Mouse (Mus musculus): ENCODE results near the gene Rnase4. TPM values are rescaled to one million over a fixed set of nuclear protein-coding genes. Genes with fewer than 3 reads are reported as not detected.

Rnase4 gene
- polyA plus RNA-seq, 1 experiment from 2014 or later = 10.0 TPM

DNA sequence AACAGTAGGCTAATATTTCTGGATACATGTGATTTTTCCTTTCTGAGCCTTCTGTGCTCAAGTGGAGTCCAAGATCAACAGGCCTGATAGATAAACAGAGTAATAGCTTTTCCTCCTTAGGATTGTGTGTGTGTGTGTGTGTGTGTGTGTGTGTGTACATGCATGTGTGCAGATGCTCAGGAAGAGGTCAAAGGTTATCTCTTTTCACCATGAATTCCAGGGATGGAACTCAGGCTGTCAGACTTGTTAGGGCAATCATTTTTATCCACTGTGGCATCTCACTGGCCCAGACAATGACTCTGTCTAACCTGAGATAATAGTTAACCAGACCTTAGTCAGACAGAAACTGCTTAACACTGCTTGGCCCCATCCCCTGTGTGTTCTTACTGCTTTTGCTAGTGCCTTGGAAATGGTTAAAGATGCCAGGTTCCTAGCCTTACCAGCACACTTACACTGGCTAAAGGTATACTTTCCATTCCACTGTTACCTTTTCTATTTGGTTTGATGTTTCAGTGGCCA, 15.6 kb downstream of the Rnase4 start:
- no peak for ATAC-seq (replicated peaks)
- Histone ChIP-seq H3K27me3 (no peaks in the 10 kb centered on the region), H3K4me1 (no peaks in the 10 kb centered on the region), H3K27ac (replicated peaks) (no peak overlapping the region), H3K4me3 (no peak overlapping the region), H3K4me2 (replicated peaks) (no peak overlapping the region), H3K36me3 (no peaks in the 10 kb centered on the region), H3K9ac (replicated peaks) (no peak overlapping the region), H3K9me3 (no peaks in the 10 kb centered on the region)

DNA sequence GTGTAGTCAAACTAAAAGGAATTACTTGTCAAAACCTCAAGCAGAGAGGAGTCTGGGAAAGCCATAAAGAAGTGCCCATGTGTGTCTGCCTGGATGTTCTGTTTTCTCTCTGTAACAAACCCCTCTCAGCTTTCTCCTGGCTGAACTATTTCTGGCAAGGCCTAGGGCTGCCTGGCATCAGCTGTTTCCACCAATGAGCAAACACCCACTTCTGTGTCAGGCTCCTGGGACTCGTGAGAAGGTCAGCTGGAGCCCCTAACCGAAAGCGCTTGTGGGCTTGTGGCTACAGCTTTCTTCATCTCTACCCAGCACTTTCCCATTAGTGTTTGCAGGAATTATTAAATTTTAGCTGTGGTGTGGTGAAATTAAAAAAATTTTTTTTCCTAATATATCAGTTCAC, 21.1 kb downstream of the Rnase4 start:
- Histone ChIP-seq H3K9me3 (no peaks in the 10 kb centered on the region), H3K4me1 (no peaks in the 10 kb centered on the region), H3K4me2 (replicated peaks) (no peak overlapping the region), H3K27me3 (no peaks in the 10 kb centered on the region), H3K4me3 (no peak overlapping the region), H3K9ac (replicated peaks) (no peak overlapping the region), H3K36me3 (no peaks in the 10 kb centered on the region), H3K27ac (replicated peaks) (no peak overlapping the region)
- 86% methylated on average over 3 of the region's 3 CpGs for WGBS
- ATAC-seq (replicated peaks) = no peak

DNA sequence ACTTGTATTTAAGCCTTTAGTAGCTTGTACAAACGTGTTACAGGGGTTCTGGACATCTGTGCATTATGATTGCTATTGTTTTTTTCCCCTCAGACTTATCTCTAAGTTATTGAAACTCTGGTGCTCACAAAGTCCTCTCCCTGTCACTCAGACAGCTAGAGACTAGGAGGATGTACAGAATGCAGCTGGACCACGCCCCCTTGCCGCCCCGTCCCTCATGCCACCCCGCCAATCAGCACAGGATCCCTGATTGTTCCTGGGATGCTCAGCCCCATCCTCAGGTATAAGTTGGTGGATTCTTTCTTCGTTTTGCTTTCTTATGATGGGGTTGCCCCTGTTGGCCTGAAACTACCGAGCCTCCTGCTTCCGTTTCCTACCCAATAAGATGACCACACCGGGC, 22.6 kb downstream of the Rnase4 start:
- Histone ChIP-seq H3K4me1 (no peaks in the 10 kb centered on the region), H3K9me3 (no peaks in the 10 kb centered on the region), H3K27me3 (no peaks in the 10 kb centered on the region), H3K4me2 (replicated peaks) (no peak overlapping the region), H3K36me3 (no peaks in the 10 kb centered on the region), H3K4me3 (no peak overlapping the region), H3K27ac (replicated peaks) (no peak overlapping the region), H3K9ac (replicated peaks) (no peak overlapping the region)
- ATAC-seq (replicated peaks) = no peak
- 34% methylated on average over 9 of the region's 9 CpGs for WGBS

DNA sequence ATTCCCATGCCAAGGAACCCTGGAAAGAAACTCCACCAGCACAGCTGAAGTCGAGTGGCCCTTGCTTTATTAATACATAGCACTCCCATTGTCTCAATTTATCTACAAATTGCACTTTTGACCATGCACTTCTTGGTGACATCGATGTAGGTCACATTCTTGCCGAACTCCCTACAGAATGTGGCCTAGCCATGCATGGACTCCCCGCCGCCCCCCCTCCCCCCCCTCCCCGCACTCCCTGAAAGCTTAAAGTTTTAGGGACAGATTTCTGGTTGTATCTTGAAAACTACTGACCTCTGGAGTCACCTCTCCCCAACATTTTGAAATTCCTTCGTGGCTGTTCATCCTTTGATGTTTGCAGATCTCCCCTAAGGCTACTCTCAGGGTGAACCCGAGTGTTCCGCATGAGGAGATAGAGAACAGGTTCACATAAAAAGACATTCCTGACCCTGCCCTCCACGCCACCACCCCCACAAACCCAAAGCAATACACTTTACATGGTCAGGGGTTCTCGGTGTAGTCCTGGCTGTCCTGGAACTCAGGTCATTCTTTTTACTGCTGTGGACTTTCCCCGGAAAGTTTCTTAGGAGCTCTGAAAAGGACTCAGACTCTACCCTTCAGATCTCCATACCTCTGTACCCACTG, 23.2 kb downstream of the Rnase4 start, which contains the start of gene Eddm3b:
Gene Eddm3b, plus strand, starts transcription at position 511 of the 645 bp plus-strand sequence.
- no peak for ATAC-seq (replicated peaks)
- Histone ChIP-seq H3K27ac (replicated peaks) (no peak within 1 kb of the TSS), H3K4me2 (replicated peaks) (no peak within 1 kb of the TSS), H3K27me3 (no peaks in the 10 kb centered on the region), H3K4me1 (no peaks in the 10 kb centered on the region), H3K4me3 (no peak within 1 kb of the TSS), H3K36me3 (no peaks in the 10 kb centered on the region), H3K9me3 (no peaks in the 10 kb centered on the region), H3K9ac (replicated peaks) (no peak within 1 kb of the TSS)
- 48% methylated on average over 12 of the region's 12 CpGs for whole genome bisulfite sequencing

DNA sequence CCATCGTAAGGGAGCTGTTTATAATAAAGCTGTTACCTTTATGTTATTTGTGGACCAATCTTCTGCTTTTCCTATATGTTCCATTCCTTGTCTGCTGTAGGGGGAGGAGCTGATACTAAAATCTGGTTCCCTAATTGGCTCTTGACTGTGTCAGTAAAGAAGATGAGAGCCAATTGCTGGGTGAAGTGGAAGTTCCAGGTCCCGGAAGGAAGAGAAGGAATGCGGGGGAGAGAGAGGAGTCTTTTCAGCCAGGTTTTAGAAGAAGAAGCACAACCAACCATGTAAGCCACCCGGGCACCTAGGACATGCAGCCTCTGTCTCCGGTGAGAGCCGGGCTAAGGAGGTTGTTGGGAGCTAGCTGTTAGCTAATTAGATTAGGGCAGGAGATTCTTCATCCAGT, 34.8 kb downstream of the Rnase4 start:
- ATAC-seq (replicated peaks) = no peak
- no peaks in the 10 kb centered on the region for H3K36me3 ChIP-seq
- H3K27ac ChIP-seq (replicated peaks) = no peak overlapping the region
- 0 out of 2 replicates have a peak, but pooled peaks cover 3% of the 10 kb centered on the region for H3K4me1 ChIP-seq
- H3K9ac ChIP-seq (replicated peaks) = no peak overlapping the region
- H3K4me3 ChIP-seq = no peak overlapping the region
- WGBS = 85% methylated on average over 6 of the region's 6 CpGs
- H3K9me3 ChIP-seq = 0 out of 2 replicates have a peak, but pooled peaks cover 4% of the 10 kb centered on the region
- H3K4me2 ChIP-seq (replicated peaks) = no peak overlapping the region
- H3K27me3 ChIP-seq = no peaks in the 10 kb centered on the region

DNA sequence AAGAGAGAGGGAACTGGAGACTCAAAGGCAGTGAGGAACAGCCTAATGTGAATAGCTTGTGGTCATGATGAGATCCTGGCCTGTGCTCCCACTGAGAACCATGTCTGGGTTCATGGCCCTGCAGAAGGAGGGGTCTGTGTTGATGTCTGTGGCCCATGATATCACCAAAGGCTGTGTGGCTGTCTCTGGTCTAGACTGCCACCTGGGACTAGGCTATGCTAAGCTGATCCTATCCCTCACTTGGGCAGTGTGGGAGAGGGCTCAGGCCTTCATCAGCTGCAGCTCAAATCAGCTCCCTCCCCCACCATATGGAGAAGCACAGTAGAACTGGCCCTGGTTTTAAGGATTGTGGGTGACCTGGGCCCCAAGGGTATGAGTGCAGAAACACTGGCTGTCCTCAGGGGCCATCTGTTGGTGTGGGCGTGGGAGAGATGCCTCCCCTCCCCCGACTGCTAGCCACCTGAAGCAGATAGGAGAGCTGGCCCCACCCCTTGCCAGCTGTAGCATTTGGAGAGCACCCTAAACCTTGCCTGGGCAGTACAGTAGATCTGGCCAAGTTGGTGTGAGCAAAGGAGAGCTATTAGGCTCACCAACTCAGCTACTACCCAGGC, 36.9 kb downstream of the Rnase4 start:
- WGBS = 77% methylated on average over 2 of the region's 2 CpGs
- ATAC-seq (replicated peaks) = no peak
- no peak overlapping the region for H3K4me2 ChIP-seq (replicated peaks)
- no peaks in the 10 kb centered on the region for H3K36me3 ChIP-seq
- 0 out of 2 replicates have a peak, but pooled peaks cover 4% of the 10 kb centered on the region for H3K9me3 ChIP-seq
- H3K4me1 ChIP-seq = no peaks in the 10 kb centered on the region
- H3K27me3 ChIP-seq = no peaks in the 10 kb centered on the region
- H3K27ac ChIP-seq (replicated peaks) = no peak overlapping the region
- no peak overlapping the region for H3K9ac ChIP-seq (replicated peaks)
- no peak overlapping the region for H3K4me3 ChIP-seq

DNA sequence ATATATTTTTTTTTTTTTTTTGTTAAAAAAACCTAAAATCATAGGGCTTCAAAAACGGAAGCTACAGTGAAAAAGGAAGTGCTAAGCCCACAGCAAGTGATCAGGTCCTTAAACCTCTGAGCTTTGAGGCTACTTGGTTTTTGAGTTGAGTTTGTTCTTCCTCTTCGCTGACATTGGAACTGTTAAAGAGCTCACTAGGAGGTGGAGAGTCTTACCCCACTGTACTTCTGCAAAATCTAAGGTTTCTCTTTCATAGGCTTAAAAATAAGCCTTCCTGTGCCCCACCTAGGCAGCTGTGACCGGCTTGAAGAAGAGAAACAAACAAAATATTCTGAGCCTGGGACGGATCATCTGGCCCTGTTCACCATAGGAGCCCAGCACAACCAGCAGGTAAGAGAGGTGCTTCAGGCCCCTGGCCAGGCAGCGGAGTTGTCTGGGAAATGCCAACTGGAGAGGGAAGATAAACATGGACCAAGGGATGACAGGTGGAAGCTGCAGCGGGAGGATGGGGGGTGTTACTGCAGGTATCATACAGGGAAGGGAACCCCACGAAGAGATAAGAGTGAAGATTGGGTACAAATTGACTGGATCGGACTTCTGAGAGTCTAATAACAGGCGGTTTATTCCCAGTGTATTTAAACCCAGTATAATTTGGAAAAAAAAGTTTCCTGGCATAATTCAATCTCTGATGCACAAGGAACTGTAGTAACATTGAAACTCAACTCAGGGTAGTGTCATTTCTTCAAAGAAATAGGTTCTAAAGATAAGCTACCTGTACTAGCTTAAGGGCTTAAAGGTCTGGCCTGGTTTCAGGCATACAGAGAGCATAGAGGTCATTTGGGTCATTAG, 38.1 kb downstream of the Rnase4 start:
- no peak for ATAC-seq (replicated peaks)
- WGBS = 88% methylated on average over 9 of the region's 9 CpGs
- no peaks in the 10 kb centered on the region for H3K36me3 ChIP-seq
- H3K4me3 ChIP-seq = no peak overlapping the region
- no peaks in the 10 kb centered on the region for H3K4me1 ChIP-seq
- H3K27ac ChIP-seq (replicated peaks) = no peak overlapping the region
- H3K27me3 ChIP-seq = no peaks in the 10 kb centered on the region
- H3K9me3 ChIP-seq = 0 out of 2 replicates have a peak, but pooled peaks cover 4% of the 10 kb centered on the region
- no peak overlapping the region for H3K9ac ChIP-seq (replicated peaks)
- no peak overlapping the region for H3K4me2 ChIP-seq (replicated peaks)

DNA sequence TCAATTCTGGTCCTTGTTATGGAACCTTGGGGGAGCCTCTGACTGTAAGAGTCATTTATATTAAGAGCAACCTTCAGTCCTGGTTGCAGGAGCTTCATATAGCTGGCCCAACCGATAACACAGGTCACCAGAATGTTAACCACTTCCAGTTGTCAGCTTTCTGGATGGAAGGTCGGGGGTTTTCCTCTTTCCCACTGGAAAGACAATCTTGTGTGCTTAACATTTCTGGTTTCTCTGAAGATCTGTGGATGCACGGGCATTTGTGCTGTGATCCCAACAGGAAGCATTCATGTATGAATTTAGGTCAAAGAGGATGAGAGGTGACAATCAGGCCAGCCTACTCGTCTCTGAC, 38.7 kb downstream of the Rnase4 start:
- ATAC-seq (replicated peaks) = no peak
- 84% methylated on average over 4 of the region's 4 CpGs for WGBS
- no peak overlapping the region for H3K4me2 ChIP-seq (replicated peaks)
- H3K9me3 ChIP-seq = 0 out of 2 replicates have a peak, but pooled peaks cover 4% of the 10 kb centered on the region
- H3K4me1 ChIP-seq = no peaks in the 10 kb centered on the region
- H3K4me3 ChIP-seq = no peak overlapping the region
- no peaks in the 10 kb centered on the region for H3K36me3 ChIP-seq
- no peak overlapping the region for H3K27ac ChIP-seq (replicated peaks)
- H3K27me3 ChIP-seq = no peaks in the 10 kb centered on the region
- no peak overlapping the region for H3K9ac ChIP-seq (replicated peaks)

DNA sequence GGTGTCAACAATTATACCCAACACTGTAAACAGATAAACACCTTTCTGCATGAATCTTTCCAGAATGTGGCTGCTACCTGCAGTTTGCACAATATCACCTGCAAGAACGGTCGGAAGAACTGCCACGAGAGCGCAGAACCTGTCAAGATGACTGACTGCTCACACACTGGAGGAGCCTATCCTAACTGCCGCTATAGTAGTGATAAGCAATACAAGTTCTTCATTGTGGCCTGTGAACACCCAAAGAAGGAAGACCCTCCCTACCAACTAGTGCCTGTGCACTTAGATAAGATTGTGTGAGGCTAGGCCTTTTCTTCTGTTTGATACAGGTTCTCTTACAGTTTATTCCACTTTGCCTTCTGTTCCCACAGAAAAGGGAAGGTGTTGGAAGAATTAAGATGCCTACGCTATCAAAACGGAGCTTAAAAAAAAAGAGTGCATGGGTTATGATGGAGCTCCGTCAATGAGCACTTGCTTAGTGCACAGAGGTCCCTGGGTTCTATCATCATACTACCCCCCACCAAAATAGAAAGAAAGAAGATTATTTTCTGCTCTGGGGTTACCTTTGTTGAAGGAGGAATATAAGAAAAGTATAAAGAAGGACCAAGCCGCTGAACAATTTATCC, 39.6 kb downstream of the Rnase4 start:
- ATAC-seq (replicated peaks) = no peak
- H3K36me3 ChIP-seq = no peaks in the 10 kb centered on the region
- no peaks in the 10 kb centered on the region for H3K27me3 ChIP-seq
- H3K9ac ChIP-seq (replicated peaks) = no peak overlapping the region
- no peak overlapping the region for H3K27ac ChIP-seq (replicated peaks)
- H3K4me1 ChIP-seq = no peaks in the 10 kb centered on the region
- 0 out of 2 replicates have a peak, but pooled peaks cover 4% of the 10 kb centered on the region for H3K9me3 ChIP-seq
- no peak overlapping the region for H3K4me3 ChIP-seq
- H3K4me2 ChIP-seq (replicated peaks) = no peak overlapping the region
- 92% methylated on average over 9 of the region's 9 CpGs for WGBS

DNA sequence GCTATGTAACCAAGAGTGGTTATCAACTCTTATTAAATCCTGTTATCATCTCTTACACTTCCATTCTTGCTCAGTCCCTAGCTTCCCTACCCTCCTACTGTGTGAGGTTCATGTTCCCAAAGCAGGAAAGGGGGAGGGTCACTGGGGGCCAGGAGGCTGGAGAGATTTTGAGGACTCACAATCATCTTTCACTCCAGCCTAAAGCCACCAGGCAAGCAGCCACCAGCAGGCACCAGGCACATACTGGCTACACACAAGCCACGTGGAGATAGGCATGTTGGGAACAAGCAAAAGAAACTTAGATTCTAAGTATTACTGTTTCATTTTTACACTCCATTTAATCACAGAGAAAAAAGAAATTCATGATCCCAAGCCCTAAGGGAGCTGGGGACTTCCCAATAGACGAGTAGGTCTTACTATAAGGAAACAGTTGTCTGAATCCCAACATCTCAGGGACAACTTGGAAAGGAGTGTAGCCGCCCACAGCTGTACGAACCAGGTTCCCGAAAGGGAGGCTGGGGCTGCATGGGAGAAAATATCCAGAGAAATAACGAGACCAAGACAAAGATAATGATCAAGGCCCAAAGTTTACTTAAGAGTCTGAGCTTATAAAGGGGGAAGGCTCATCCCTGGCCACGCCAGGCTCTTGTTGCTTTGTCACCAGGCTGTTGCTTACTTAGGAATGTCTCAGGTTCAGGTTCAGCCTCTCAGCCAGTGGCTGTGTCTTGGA, 40.4 kb downstream of the Rnase4 start:
- Histone ChIP-seq H3K4me3 (no peak overlapping the region), H3K27ac (replicated peaks) (no peak overlapping the region), H3K27me3 (no peaks in the 10 kb centered on the region), H3K9ac (replicated peaks) (no peak overlapping the region), H3K4me1 (no peaks in the 10 kb centered on the region), H3K4me2 (replicated peaks) (no peak overlapping the region), H3K36me3 (no peaks in the 10 kb centered on the region), H3K9me3 (no peaks in the 10 kb centered on the region)
- WGBS = 77% methylated on average over 7 of the region's 7 CpGs
- no peak for ATAC-seq (replicated peaks)

DNA sequence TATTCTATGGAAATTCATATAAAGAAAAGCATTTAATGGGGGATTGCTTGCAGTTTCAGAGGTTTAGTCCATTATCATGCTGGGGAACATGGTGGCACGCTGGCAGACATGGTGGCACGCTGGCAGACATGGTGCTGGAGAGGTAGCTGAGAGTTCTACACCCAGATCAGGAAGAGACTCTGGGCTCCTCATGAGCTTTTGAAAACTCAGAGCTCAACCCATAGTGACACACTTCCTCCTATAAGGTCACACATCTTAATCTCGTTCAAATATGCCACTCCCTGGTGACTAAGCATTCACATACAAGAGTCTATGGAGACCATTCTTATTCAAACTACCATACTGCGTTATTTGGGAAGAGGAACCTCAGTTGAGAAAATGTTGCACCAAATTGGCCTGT, 41.5 kb downstream of the Rnase4 start:
- ATAC-seq (replicated peaks) = no peak
- 96% methylated on average over 4 of the region's 4 CpGs for WGBS
- H3K4me3 ChIP-seq = no peak overlapping the region
- no peaks in the 10 kb centered on the region for H3K36me3 ChIP-seq
- H3K27ac ChIP-seq (replicated peaks) = no peak overlapping the region
- H3K27me3 ChIP-seq = no peaks in the 10 kb centered on the region
- H3K9ac ChIP-seq (replicated peaks) = no peak overlapping the region
- no peak overlapping the region for H3K4me2 ChIP-seq (replicated peaks)
- H3K9me3 ChIP-seq = no peaks in the 10 kb centered on the region
- no peaks in the 10 kb centered on the region for H3K4me1 ChIP-seq

Data from forebrain, embryonic 15.5 days (tissue).